In the genomic region with DNA sequence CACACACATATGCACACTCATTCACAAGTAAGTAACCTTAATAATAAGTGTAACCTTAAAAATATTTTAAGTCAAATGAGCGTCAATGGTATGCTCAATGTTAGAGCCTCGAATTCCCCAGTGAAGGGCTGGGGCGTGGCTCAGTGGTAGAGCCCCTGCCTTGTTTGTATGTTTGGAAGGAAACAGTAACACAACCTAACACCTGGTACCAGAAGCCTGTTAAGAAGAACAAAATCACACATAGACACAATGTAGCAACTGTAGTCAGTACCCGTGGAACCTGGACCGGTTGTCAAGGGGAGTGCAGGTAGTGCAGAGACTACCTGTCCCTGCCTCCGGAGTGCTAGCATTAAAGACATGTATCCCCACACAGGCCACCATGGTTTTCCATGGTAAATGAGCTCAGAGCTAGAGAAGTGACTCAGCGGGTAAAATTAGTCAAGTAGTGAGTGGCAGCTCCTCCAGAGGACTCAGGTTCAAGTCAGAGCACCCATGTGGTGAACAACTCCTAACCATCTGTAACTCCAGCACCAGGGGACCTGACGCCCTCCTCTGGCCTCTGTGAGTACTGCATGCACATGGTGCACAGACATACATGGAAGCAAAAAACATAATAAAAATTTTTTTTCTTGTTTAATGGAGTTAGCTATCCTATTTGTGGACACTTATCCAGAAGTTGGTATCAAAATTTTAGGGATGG, we compare ENCODE assay signal across 12 mouse cellular contexts. TPM values are rescaled to one million over a fixed set of nuclear protein-coding genes. Genes with fewer than 3 reads are reported as not detected.
DNase-seq lines count a peak whose midpoint lies in the region; ATAC-seq and TF ChIP-seq lines count a peak whose summit lies in the region.
"Had no signal": no experiment of that assay in that cellular context is flagged by ENCODE, and none has a peak within 500 bp of the region (broad histone marks: within the 10 kb centered on the region; RNA-seq: fewer than 3 reads in every experiment).

No protein-coding gene starts in this region.

- H3K4me2 ChIP-seq in intestine, postnatal 0 days (replicated peaks; ENCODE audit: low read depth): peak overlapping the region; percentile 67
- no peak overlapping the region for H3K4me2 ChIP-seq in intestine, embryonic 15.5 days (replicated peaks)
- H3K4me2 ChIP-seq in midbrain, postnatal 0 days (ENCODE audit: low read depth, low read length, poor library complexity, severe bottlenecking): no peak overlapping the region
- H3K4me2 ChIP-seq in midbrain, embryonic 13.5 days (replicated peaks): no peak overlapping the region
- no peak overlapping the region for H3K4me2 ChIP-seq in midbrain, embryonic 16.5 days (ENCODE audit: low read length)
- H3K4me2 ChIP-seq: hindbrain, embryonic 13.5 days; limb, embryonic 13.5 days had no signal

- no peaks in the 10 kb centered on the region for H3K27me3 ChIP-seq in intestine, postnatal 0 days (replicated peaks; ENCODE audit: control insufficient read depth, insufficient read depth, low read length)
- no peaks in the 10 kb centered on the region for H3K27me3 ChIP-seq in intestine, embryonic 15.5 days (replicated peaks)
- no peaks in the 10 kb centered on the region for H3K27me3 ChIP-seq in midbrain, postnatal 0 days (ENCODE audit: insufficient read depth, low read length)
- no peaks in the 10 kb centered on the region for H3K27me3 ChIP-seq in midbrain, embryonic 13.5 days
- no peaks in the 10 kb centered on the region for H3K27me3 ChIP-seq in midbrain, embryonic 16.5 days (ENCODE audit: control insufficient read depth, insufficient read depth, low read depth, low read length)
- H3K27me3 ChIP-seq: hindbrain, embryonic 13.5 days; limb, embryonic 13.5 days had no signal

- H3K36me3 ChIP-seq in intestine, postnatal 0 days (ENCODE audit: control insufficient read depth, insufficient read depth): peaks cover 43% of the 10 kb centered on the region
- H3K36me3 ChIP-seq in intestine, embryonic 15.5 days: no peaks in the 10 kb centered on the region
- H3K36me3 ChIP-seq in midbrain, postnatal 0 days (ENCODE audit: insufficient read depth, low read length): no peaks in the 10 kb centered on the region
- H3K36me3 ChIP-seq in midbrain, embryonic 13.5 days: no peaks in the 10 kb centered on the region
- H3K36me3 ChIP-seq in midbrain, embryonic 16.5 days (ENCODE audit: control insufficient read depth, insufficient read depth, low read length): no peaks in the 10 kb centered on the region
- H3K36me3 ChIP-seq: hindbrain, embryonic 13.5 days had no signal

- no peak for DNase-seq in midbrain, postnatal 0 days (ENCODE audit: low spot score)
- DNase-seq in spleen, postnatal 14 days (ENCODE audit: low spot score in 2 of 2): no peak
- DNase-seq: adrenal gland, adult 2 months; cerebellum, adult 11 months had no signal

- H3K4me1 ChIP-seq in intestine, postnatal 0 days (replicated peaks; ENCODE audit: control insufficient read depth, insufficient read depth, low read length): no peaks in the 10 kb centered on the region; the same call in 1 of the 2 replicates
- H3K4me1 ChIP-seq in intestine, embryonic 15.5 days (replicated peaks): peaks cover 20% of the 10 kb centered on the region
- no peaks in the 10 kb centered on the region for H3K4me1 ChIP-seq in midbrain, postnatal 0 days (ENCODE audit: insufficient read depth, low read length)
- no peaks in the 10 kb centered on the region for H3K4me1 ChIP-seq in midbrain, embryonic 13.5 days (replicated peaks)
- H3K4me1 ChIP-seq in bone marrow, adult 2 months (ENCODE audit: control insufficient read depth, insufficient read depth, low read length): no peaks in the 10 kb centered on the region
- H3K4me1 ChIP-seq in midbrain, embryonic 16.5 days (ENCODE audit: control insufficient read depth, insufficient read depth, low read length): no peaks in the 10 kb centered on the region
- H3K4me1 ChIP-seq: hindbrain, embryonic 13.5 days had no signal

- no peak for TF ChIP-seq POLR2A in bone marrow, adult 2 months (IDR thresholded peaks at IDR 0.05; ENCODE audit: borderline replicate concordance, control insufficient read depth, low read depth, low read length)

- peak; percentile 63 for TF ChIP-seq CTCF in intestine, postnatal 0 days (IDR thresholded peaks at IDR 0.05; ENCODE audit: low read depth)
- TF ChIP-seq CTCF in midbrain, postnatal 0 days (IDR thresholded peaks at IDR 0.05): peak; percentile 45
- TF ChIP-seq CTCF in bone marrow, adult 2 months (IDR thresholded peaks at IDR 0.05; ENCODE audit: control insufficient read depth, insufficient read depth, low read length): peak; percentile 38

- H3K9ac ChIP-seq in intestine, postnatal 0 days (ENCODE audit: low read depth, low read length): no peak overlapping the region
- no peak overlapping the region for H3K9ac ChIP-seq in intestine, embryonic 15.5 days
- H3K9ac ChIP-seq in midbrain, postnatal 0 days (replicated peaks; ENCODE audit: low read length, poor library complexity, severe bottlenecking): no peak overlapping the region
- H3K9ac ChIP-seq in midbrain, embryonic 13.5 days (replicated peaks): no peak overlapping the region
- H3K9ac ChIP-seq in midbrain, embryonic 16.5 days (ENCODE audit: low read depth, low read length): no peak overlapping the region
- H3K9ac ChIP-seq: hindbrain, embryonic 13.5 days; limb, embryonic 13.5 days had no signal

- 0 out of 2 replicates have a peak overlapping the region, but pooled peaks have one; percentile 12 for H3K4me3 ChIP-seq in intestine, postnatal 0 days (ENCODE audit: low read depth, low read length)
- no peak overlapping the region for H3K4me3 ChIP-seq in intestine, embryonic 15.5 days (replicated peaks)
- H3K4me3 ChIP-seq in midbrain, postnatal 0 days (ENCODE audit: low read depth, low read length): no peak overlapping the region
- H3K4me3 ChIP-seq in midbrain, embryonic 13.5 days (replicated peaks): no peak overlapping the region
- H3K4me3 ChIP-seq in bone marrow, adult 2 months (replicated peaks; ENCODE audit: control insufficient read depth, low read depth, low read length): no peak overlapping the region
- no peak overlapping the region for H3K4me3 ChIP-seq in midbrain, embryonic 16.5 days (ENCODE audit: low read depth, low read length)
- H3K4me3 ChIP-seq: hindbrain, embryonic 13.5 days; limb, embryonic 13.5 days; megakaryocyte, embryonic 14.5 days had no signal

- no peak for ATAC-seq in intestine, postnatal 0 days
- no peak for ATAC-seq in intestine, embryonic 15.5 days
- ATAC-seq in midbrain, postnatal 0 days (ENCODE audit: low FRiP score): no peak
- no peak for ATAC-seq in midbrain, embryonic 13.5 days
- no peak for ATAC-seq in midbrain, embryonic 16.5 days

- WGBS in intestine, postnatal 0 days: 89% methylated on average over 8 of the region's 8 CpGs
- 89% methylated on average over 8 of the region's 8 CpGs for whole genome bisulfite sequencing in intestine, embryonic 15.5 days
- 90% methylated on average over 8 of the region's 8 CpGs for WGBS in midbrain, postnatal 0 days
- 89% methylated on average over 8 of the region's 8 CpGs for WGBS in midbrain, embryonic 13.5 days
- 83% methylated on average over 8 of the region's 8 CpGs for WGBS in bone marrow, adult 2 months
- WGBS in midbrain, embryonic 16.5 days: 94% methylated on average over 8 of the region's 8 CpGs

- no peak overlapping the region for H3K27ac ChIP-seq in intestine, postnatal 0 days (ENCODE audit: low read depth, low read length)
- H3K27ac ChIP-seq in intestine, embryonic 15.5 days: no peak overlapping the region
- no peak overlapping the region for H3K27ac ChIP-seq in midbrain, postnatal 0 days (ENCODE audit: low read depth, low read length)
- no peak overlapping the region for H3K27ac ChIP-seq in midbrain, embryonic 13.5 days
- no peak overlapping the region for H3K27ac ChIP-seq in bone marrow, adult 2 months (ENCODE audit: control insufficient read depth, insufficient read depth, low read depth, low read length, poor library complexity)
- H3K27ac ChIP-seq in midbrain, embryonic 16.5 days (ENCODE audit: low read length): no peak overlapping the region
- H3K27ac ChIP-seq: hindbrain, embryonic 13.5 days; limb, embryonic 13.5 days had no signal

- H3K9me3 ChIP-seq in intestine, postnatal 0 days (ENCODE audit: control insufficient read depth): no peaks in the 10 kb centered on the region
- H3K9me3 ChIP-seq in intestine, embryonic 15.5 days: no peaks in the 10 kb centered on the region
- no peaks in the 10 kb centered on the region for H3K9me3 ChIP-seq in midbrain, postnatal 0 days (ENCODE audit: low read length)
- no peaks in the 10 kb centered on the region for H3K9me3 ChIP-seq in midbrain, embryonic 13.5 days
- no peaks in the 10 kb centered on the region for H3K9me3 ChIP-seq in midbrain, embryonic 16.5 days (replicated peaks; ENCODE audit: control insufficient read depth, low read length, poor library complexity, severe bottlenecking)
- H3K9me3 ChIP-seq: hindbrain, embryonic 13.5 days; limb, embryonic 13.5 days; megakaryocyte, embryonic 14.5 days had no signal

RNA-seq across cellular contexts. Expression of gene Fcgrt, which starts 5.0 kb away (rescaled TPM):
- 2,929 and 3,267 TPM in 2 replicates for polyA plus RNA-seq in intestine, postnatal 0 days (2015; fragmentation: Nextera tagmentation; extraction: Ambion mirVana)
- polyA plus RNA-seq in intestine, embryonic 15.5 days (2015; fragmentation: Nextera tagmentation; extraction: Ambion mirVana): 153 and 168 TPM in 2 replicates
- 27.2 and 30.5 TPM in 2 replicates for total RNA-seq in midbrain, postnatal 0 days (2014; rRNA removed)
- 36.4 and 44.5 TPM in 2 replicates for polyA plus RNA-seq in midbrain, postnatal 0 days (2015; fragmentation: Nextera tagmentation; extraction: Ambion mirVana)
- polyA plus RNA-seq in midbrain, embryonic 13.5 days (2015; fragmentation: Nextera tagmentation; extraction: Ambion mirVana): 17.6 and 18.4 TPM in 2 replicates
- 13.9 and 19.1 TPM in 2 replicates for polyA plus RNA-seq in bone marrow, adult 2 months (2011; ENCODE audit: insufficient read depth, insufficient read length, low replicate concordance, missing spikeins)
- polyA plus RNA-seq in midbrain, embryonic 16.5 days (2015; fragmentation: Nextera tagmentation; extraction: Ambion mirVana): 22.7 and 27.9 TPM in 2 replicates

RNA-seq across cellular contexts. Expression of gene Rcn3, which starts 6.7 kb away (rescaled TPM):
- 81.8 and 85.6 TPM in 2 replicates for polyA plus RNA-seq in intestine, postnatal 0 days (2015; fragmentation: Nextera tagmentation; extraction: Ambion mirVana)
- polyA plus RNA-seq in intestine, embryonic 15.5 days (2015; fragmentation: Nextera tagmentation; extraction: Ambion mirVana): 265 and 267 TPM in 2 replicates
- total RNA-seq in midbrain, postnatal 0 days (2014; rRNA removed): 24.2 and 29.5 TPM in 2 replicates
- 31.9 and 33.6 TPM in 2 replicates for polyA plus RNA-seq in midbrain, postnatal 0 days (2015; fragmentation: Nextera tagmentation; extraction: Ambion mirVana)
- polyA plus RNA-seq in midbrain, embryonic 13.5 days (2015; fragmentation: Nextera tagmentation; extraction: Ambion mirVana): 57.7 and 69.8 TPM in 2 replicates
- polyA plus RNA-seq in bone marrow, adult 2 months (2011; ENCODE audit: insufficient read depth, insufficient read length, low replicate concordance, missing spikeins): 10.6 and 16.0 TPM in 2 replicates
- 43.5 and 47.8 TPM in 2 replicates for polyA plus RNA-seq in midbrain, embryonic 16.5 days (2015; fragmentation: Nextera tagmentation; extraction: Ambion mirVana)

RNA-seq across cellular contexts. Expression of gene Rps11, which starts 25.5 kb away (rescaled TPM):
- polyA plus RNA-seq in intestine, postnatal 0 days (2015; fragmentation: Nextera tagmentation; extraction: Ambion mirVana): 1,691 and 1,755 TPM in 2 replicates
- polyA plus RNA-seq in intestine, embryonic 15.5 days (2015; fragmentation: Nextera tagmentation; extraction: Ambion mirVana): 1,711 TPM in 2 replicates
- 1,069 and 1,136 TPM in 2 replicates for total RNA-seq in midbrain, postnatal 0 days (2014; rRNA removed)
- 671 and 697 TPM in 2 replicates for polyA plus RNA-seq in midbrain, postnatal 0 days (2015; fragmentation: Nextera tagmentation; extraction: Ambion mirVana)
- polyA plus RNA-seq in midbrain, embryonic 13.5 days (2015; fragmentation: Nextera tagmentation; extraction: Ambion mirVana): 1,074 TPM in 2 replicates
- polyA plus RNA-seq in bone marrow, adult 2 months (2011; ENCODE audit: insufficient read depth, insufficient read length, low replicate concordance, missing spikeins): 982 and 1,240 TPM in 2 replicates
- polyA plus RNA-seq in midbrain, embryonic 16.5 days (2015; fragmentation: Nextera tagmentation; extraction: Ambion mirVana): 657 and 700 TPM in 2 replicates

RNA-seq across cellular contexts. Expression of gene Rpl13a, which starts 29.9 kb away (rescaled TPM):
- 1,616 and 1,752 TPM in 2 replicates for polyA plus RNA-seq in intestine, postnatal 0 days (2015; fragmentation: Nextera tagmentation; extraction: Ambion mirVana)
- 1,301 and 1,445 TPM in 2 replicates for polyA plus RNA-seq in intestine, embryonic 15.5 days (2015; fragmentation: Nextera tagmentation; extraction: Ambion mirVana)
- total RNA-seq in midbrain, postnatal 0 days (2014; rRNA removed): 1,048 and 1,621 TPM in 2 replicates
- 667 and 701 TPM in 2 replicates for polyA plus RNA-seq in midbrain, postnatal 0 days (2015; fragmentation: Nextera tagmentation; extraction: Ambion mirVana)
- 838 and 877 TPM in 2 replicates for polyA plus RNA-seq in midbrain, embryonic 13.5 days (2015; fragmentation: Nextera tagmentation; extraction: Ambion mirVana)
- 2,527 and 4,441 TPM in 2 replicates for polyA plus RNA-seq in bone marrow, adult 2 months (2011; ENCODE audit: insufficient read depth, insufficient read length, low replicate concordance, missing spikeins)
- polyA plus RNA-seq in midbrain, embryonic 16.5 days (2015; fragmentation: Nextera tagmentation; extraction: Ambion mirVana): 602 and 620 TPM in 2 replicates

RNA-seq across cellular contexts. Expression of gene Prrg2, which starts 36.2 kb away (rescaled TPM):
- polyA plus RNA-seq in intestine, postnatal 0 days (2015; fragmentation: Nextera tagmentation; extraction: Ambion mirVana): 56.8 and 59.0 TPM in 2 replicates
- polyA plus RNA-seq in intestine, embryonic 15.5 days (2015; fragmentation: Nextera tagmentation; extraction: Ambion mirVana): 29.2 and 29.5 TPM in 2 replicates
- 7.7 and 10.3 TPM in 2 replicates for total RNA-seq in midbrain, postnatal 0 days (2014; rRNA removed)
- polyA plus RNA-seq in midbrain, postnatal 0 days (2015; fragmentation: Nextera tagmentation; extraction: Ambion mirVana): 13.7 and 15.7 TPM in 2 replicates
- polyA plus RNA-seq in midbrain, embryonic 13.5 days (2015; fragmentation: Nextera tagmentation; extraction: Ambion mirVana): 13.2 and 14.5 TPM in 2 replicates
- polyA plus RNA-seq in bone marrow, adult 2 months (2011; ENCODE audit: insufficient read depth, insufficient read length, low replicate concordance, missing spikeins): 13.8 and 18.2 TPM in 2 replicates
- 12.5 and 13.6 TPM in 2 replicates for polyA plus RNA-seq in midbrain, embryonic 16.5 days (2015; fragmentation: Nextera tagmentation; extraction: Ambion mirVana)

Comparison
In these comparisons a context has a peak if more than half of its experiments do, and no peak if none do; other contexts are left out.
1. RNA of gene Fcgrt, which starts 5.0 kb away (polyA plus RNA-seq): 2,929 to 3,267 TPM in intestine, postnatal 0 days; 153 to 168 TPM in intestine, embryonic 15.5 days, 36.4 to 44.5 TPM in midbrain, postnatal 0 days, 22.7 to 27.9 TPM in midbrain, embryonic 16.5 days, 13.9 to 19.1 TPM in bone marrow, adult 2 months and 17.6 to 18.4 TPM in midbrain, embryonic 13.5 days; every median in the first group is over 10 times any median in the second.
2. Peak in every context shown above with its lines, with median percentiles within 50 percentile points of each other: CTCF ChIP-seq.